In genomic region chr6:8777411-8778295, GRCm38 (mm10) we compare ENCODE assay signal across 8 mouse cellular contexts. TPM values are rescaled to one million over a fixed set of nuclear protein-coding genes. Genes with fewer than 3 reads are reported as not detected.
A peak's percentile ranks its signal among the peaks of the same experiment; 100 is the strongest.
DNase-seq lines count a peak whose midpoint lies in the region; ATAC-seq lines count a peak whose summit lies in the region.

No protein-coding gene starts in this region.

- H3K27me3 ChIP-seq in forebrain, embryonic 16.5 days (replicated peaks; ENCODE audit: control insufficient read depth, insufficient read depth, low read length), result peaks cover 10% of the 10 kb centered on the region
- H3K27me3 ChIP-seq in liver, embryonic 16.5 days (ENCODE audit: control insufficient read depth, insufficient read depth, low read depth, low read length), result peaks cover 26% of the 10 kb centered on the region
- no peaks in the 10 kb centered on the region for H3K27me3 ChIP-seq in neural tube, embryonic 14.5 days (ENCODE audit: control insufficient read depth, insufficient read depth, low read length)

- ATAC-seq in forebrain, embryonic 16.5 days, result peak; percentile 96
- ATAC-seq in liver, embryonic 16.5 days (ENCODE audit: low read depth), result peak; percentile 76
- ATAC-seq in neural tube, embryonic 14.5 days (ENCODE audit: low read depth), result peak; percentile 95

- H3K9ac ChIP-seq in forebrain, embryonic 16.5 days (replicated peaks; ENCODE audit: low read depth, low read length), result peak overlapping the region; percentile 92
- H3K9ac ChIP-seq in liver, embryonic 16.5 days (ENCODE audit: low read depth, low read length), result peak overlapping the region; percentile 41
- H3K9ac ChIP-seq in neural tube, embryonic 14.5 days (replicated peaks; ENCODE audit: low read depth, low read length), result peak overlapping the region; percentile 92

- no peaks in the 10 kb centered on the region for H3K36me3 ChIP-seq in forebrain, embryonic 16.5 days (ENCODE audit: control insufficient read depth, insufficient read depth)
- no peaks in the 10 kb centered on the region for H3K36me3 ChIP-seq in liver, embryonic 16.5 days (ENCODE audit: control insufficient read depth, insufficient read depth)
- no peaks in the 10 kb centered on the region for H3K36me3 ChIP-seq in neural tube, embryonic 14.5 days (ENCODE audit: control insufficient read depth, insufficient read depth, low read length)

- H3K27ac ChIP-seq in forebrain, embryonic 16.5 days (ENCODE audit: low read length), result peak overlapping the region; percentile 75
- H3K27ac ChIP-seq in liver, embryonic 16.5 days (ENCODE audit: low read length), result no peak overlapping the region
- H3K27ac ChIP-seq in neural tube, embryonic 14.5 days (ENCODE audit: low read depth, low read length), result peak overlapping the region; percentile 76

- intact Hi-C loops in heart, postnatal 36 days (cut with DNase I), result no loop called here

- peaks cover 11% of the 10 kb centered on the region for H3K4me1 ChIP-seq in forebrain, embryonic 16.5 days (replicated peaks; ENCODE audit: control insufficient read depth, insufficient read depth, low read length)
- H3K4me1 ChIP-seq in liver, embryonic 16.5 days (ENCODE audit: control insufficient read depth, low read depth, low read length), result no peaks in the 10 kb centered on the region
- H3K4me1 ChIP-seq in neural tube, embryonic 14.5 days (ENCODE audit: control insufficient read depth, insufficient read depth, low read length), result 0 out of 2 replicates have a peak, but pooled peaks cover 3% of the 10 kb centered on the region

- H3K4me3 ChIP-seq in forebrain, embryonic 16.5 days (replicated peaks; ENCODE audit: low read length), result peak overlapping the region; percentile 83
- H3K4me3 ChIP-seq in liver, embryonic 16.5 days (ENCODE audit: low read depth, low read length), result peak overlapping the region; percentile 63
- H3K4me3 ChIP-seq in neural tube, embryonic 14.5 days (ENCODE audit: low read depth, low read length), result peak overlapping the region; percentile 80

- DNase-seq in MN1 (ENCODE audit: low spot score), result peak; percentile 77
- peak; percentile 68 for DNase-seq in cerebellum, adult 11 months
- peak; percentile 52 to 57 for DNase-seq in heart, postnatal 36 days
- peak; percentile 78 to 81 for DNase-seq in layer of hippocampus, adult 18-20 months (ENCODE audit: low spot score in 2 of 2)
- DNase-seq in urinary bladder, postnatal 4 days (ENCODE audit: low spot score in 2 of 2), result peak; percentile 35 to 62

- no peaks in the 10 kb centered on the region for H3K9me3 ChIP-seq in forebrain, embryonic 16.5 days (ENCODE audit: control insufficient read depth, low read length)
- no peaks in the 10 kb centered on the region for H3K9me3 ChIP-seq in liver, embryonic 16.5 days (replicated peaks; ENCODE audit: control insufficient read depth, low read length)
- no peaks in the 10 kb centered on the region for H3K9me3 ChIP-seq in neural tube, embryonic 14.5 days (ENCODE audit: control insufficient read depth, low read length)

- H3K4me2 ChIP-seq in forebrain, embryonic 16.5 days (ENCODE audit: low read length), result peak overlapping the region; percentile 96
- peak overlapping the region; percentile 69 for H3K4me2 ChIP-seq in liver, embryonic 16.5 days (ENCODE audit: low read depth, low read length)
- peak overlapping the region; percentile 84 for H3K4me2 ChIP-seq in neural tube, embryonic 14.5 days (ENCODE audit: low read depth, low read length)

- under 1% methylated on average over 58 of the region's 69 CpGs for WGBS in forebrain, embryonic 16.5 days
- WGBS in liver, embryonic 16.5 days (ENCODE audit: insufficient replicate concordance), result 1% methylated on average over 69 of the region's 69 CpGs
- WGBS in neural tube, embryonic 14.5 days, result 1% methylated on average over 39 of the region's 69 CpGs

RNA-seq across cellular contexts. Expression of gene Ica1, which starts 0.6 kb away (rescaled TPM):
- 51.6 and 55.6 TPM in 2 replicates for polyA plus RNA-seq in forebrain, embryonic 16.5 days (2015; fragmentation: Nextera tagmentation; extraction: Ambion mirVana)
- 1 to 10 TPM; 6.8 to 8.0 TPM for total RNA-seq in heart, postnatal 36 days (2021)
- total RNA-seq in layer of hippocampus, adult 18-20 months (2021), result 10 to 100 TPM; 54.6 to 57.9 TPM
- 5.5 and 5.6 TPM in 2 replicates for polyA plus RNA-seq in liver, embryonic 16.5 days (2015; fragmentation: Nextera tagmentation; extraction: Ambion mirVana)
- 69.2 and 84.8 TPM in 2 replicates for polyA plus RNA-seq in neural tube, embryonic 14.5 days (2014; fragmentation: Nextera tagmentation; extraction: Ambion mirVana)

Comparison
In these comparisons a context has a peak if more than half of its experiments do, and no peak if none do; other contexts are left out.
1. H3K9ac ChIP-seq: peak in every context shown above with its lines; median percentile 92 in forebrain, embryonic 16.5 days; 92 in neural tube, embryonic 14.5 days; 41 in liver, embryonic 16.5 days.